Mouse (Mus musculus) forebrain, postnatal 0 days (tissue): ENCODE measurements around the gene Clasrp. TPM values are rescaled to one million over a fixed set of nuclear protein-coding genes. Genes with fewer than 3 reads are reported as not detected.
A peak's percentile ranks its signal among the peaks of the same experiment; 100 is the strongest.

ENCODE experiments used
- ATAC-seq: fragments of 200-750 bp; cut with Nextera tagmentation; 2 replicates; pipeline ENCODE4 v1.8.0; 2017; ENCODE audit warnings: mild to moderate bottlenecking, moderate library complexity
- DNase-seq: peaks from one replicate; pipeline ENCODE4 v3.0.0-alpha.2; 2015
- H3K27ac ChIP-seq: fragments of 300-500 bp; sonication (generic); 2 replicates; pipeline ENCODE4 v1.5.1; 2014; ENCODE audit warnings: low read depth, mild to moderate bottlenecking, antibody characterized with exemption, low read length, moderate library complexity, mixed read lengths
- H3K27me3 ChIP-seq: fragments of 300-500 bp; sonication (generic); 2 replicates; pipeline ENCODE4 v1.6.1; 2014; ENCODE audit warnings: mild to moderate bottlenecking, low read length, mixed read lengths; ENCODE audit not compliant: insufficient read depth
- H3K36me3 ChIP-seq: fragments of 300-500 bp; sonication (generic); 2 replicates; pipeline ENCODE4 v1.6.1; 2014; ENCODE audit warnings: mild to moderate bottlenecking, moderate library complexity; ENCODE audit not compliant: insufficient read depth
- H3K4me1 ChIP-seq: fragments of 300-500 bp; sonication (generic); 2 replicates; pipeline ENCODE4 v1.6.1; 2014; ENCODE audit warnings: antibody characterized with exemption; ENCODE audit not compliant: insufficient read depth
- H3K4me2 ChIP-seq: fragments of 300-500 bp; sonication (generic); 2 replicates; pipeline ENCODE4 v1.6.1; 2014; ENCODE audit warnings: low read depth, mild to moderate bottlenecking, moderate library complexity
- H3K4me3 ChIP-seq: fragments of 300-500 bp; sonication (generic); 2 replicates; pipeline ENCODE4 v1.5.1; 2014; ENCODE audit warnings: low read depth, low read length, mixed read lengths
- H3K9ac ChIP-seq: fragments of 300-500 bp; sonication (generic); 2 replicates; pipeline ENCODE4 v1.6.1; 2014; ENCODE audit warnings: mild to moderate bottlenecking
- H3K9me3 ChIP-seq: fragments of 300-500 bp; sonication (generic); 2 replicates; pipeline ENCODE4 v1.6.1; 2016; ENCODE audit warnings: low read length
- CTCF ChIP-seq: sonication (generic); IDR thresholded peaks from 2 replicates; pipeline ENCODE4 v1.5.1; 2016; ENCODE audit warnings: antibody characterized with exemption, control low read depth, low read depth
- WGBS: fragments of 180-500 bp; shearing (Covaris S2); extraction: QIAGEN DNeasy Blood & Tissue Kit; methylation state at CpG from one replicate; pipeline ENCODE4 v1.1.7; 2014; 5-methylcytosine and 5-hydroxymethylcytosine counted together
- polyA plus RNA-seq: library from polyadenylated mRNA; unstranded; fragments of >200 nt; fragmentation: Nextera tagmentation; extraction: Ambion mirVana; gene quantifications from 2 replicates; pipeline ENCODE4 v1.2.1, GENCODE M21; 2015
- total RNA-seq: library from RNA; depleted of rRNA; stranded (reverse); fragments of >200 nt; gene quantifications from 2 replicates; pipeline ENCODE4 v1.2.3, GENCODE M21; 2014

Gene Clasrp
- total and polyA plus RNA-seq, 2 experiments from 2014 or later, result 56.8 to 89.0 TPM

DNA sequence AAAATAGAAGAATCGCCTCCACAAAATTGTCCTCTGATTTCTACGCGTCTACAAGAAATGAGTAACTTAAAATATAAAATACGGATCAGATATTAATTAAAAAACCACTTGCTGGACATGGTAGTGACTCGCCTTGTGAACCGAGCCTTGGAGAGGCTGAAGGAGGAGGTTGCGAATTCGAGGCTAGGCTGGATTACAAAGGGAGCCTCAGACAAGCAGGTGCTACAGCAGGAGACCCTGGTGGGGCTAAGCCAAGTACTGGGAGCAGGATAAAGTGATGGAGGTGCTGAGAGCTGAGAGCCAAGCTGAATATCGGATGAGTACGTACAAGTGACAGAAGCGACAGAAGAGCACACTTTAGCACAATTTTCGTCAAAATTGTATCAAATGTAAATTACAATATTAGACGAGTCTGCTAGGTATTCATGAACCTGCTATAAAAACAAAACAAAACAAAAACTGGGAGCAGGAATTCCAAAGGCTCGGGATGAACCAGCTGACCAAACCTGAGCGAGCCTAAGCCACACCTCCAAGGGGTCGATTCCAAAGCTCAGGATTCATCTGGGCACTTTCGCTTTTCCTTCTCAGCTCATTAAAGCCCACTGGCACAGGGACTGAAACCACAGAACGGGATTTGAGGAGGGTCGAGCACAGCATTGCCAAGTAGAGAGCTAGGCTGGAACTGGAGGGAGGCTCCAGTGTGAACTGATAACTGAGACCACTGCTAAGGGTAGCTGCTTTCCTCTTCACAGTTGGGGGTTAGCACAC is 41.5 kb downstream of the Clasrp start, which contains the start of gene Ppp1r37:
TSS of gene Ppp1r37 (minus strand) at position 434 of the 768 bp plus-strand sequence.
- Histone ChIP-seq H3K9me3 (no peaks in the 10 kb centered on the region), H3K36me3 (peaks cover 17% of the 10 kb centered on the region), H3K27me3 (no peaks in the 10 kb centered on the region), H3K9ac (peak within 1 kb of the TSS; percentile 97), H3K27ac (peak within 1 kb of the TSS; percentile 99), H3K4me1 (peaks cover 26% of the 10 kb centered on the region; the same call in 1 of the 2 replicates), H3K4me2 (peak within 1 kb of the TSS; percentile 91), H3K4me3 (peak within 1 kb of the TSS; percentile 76)
- TF ChIP-seq CTCF, result no peak
- ATAC-seq (peak; percentile 33), DNase-seq (peak; percentile 58)
- 2% methylated on average over 19 of the region's 19 CpGs for WGBS

DNA sequence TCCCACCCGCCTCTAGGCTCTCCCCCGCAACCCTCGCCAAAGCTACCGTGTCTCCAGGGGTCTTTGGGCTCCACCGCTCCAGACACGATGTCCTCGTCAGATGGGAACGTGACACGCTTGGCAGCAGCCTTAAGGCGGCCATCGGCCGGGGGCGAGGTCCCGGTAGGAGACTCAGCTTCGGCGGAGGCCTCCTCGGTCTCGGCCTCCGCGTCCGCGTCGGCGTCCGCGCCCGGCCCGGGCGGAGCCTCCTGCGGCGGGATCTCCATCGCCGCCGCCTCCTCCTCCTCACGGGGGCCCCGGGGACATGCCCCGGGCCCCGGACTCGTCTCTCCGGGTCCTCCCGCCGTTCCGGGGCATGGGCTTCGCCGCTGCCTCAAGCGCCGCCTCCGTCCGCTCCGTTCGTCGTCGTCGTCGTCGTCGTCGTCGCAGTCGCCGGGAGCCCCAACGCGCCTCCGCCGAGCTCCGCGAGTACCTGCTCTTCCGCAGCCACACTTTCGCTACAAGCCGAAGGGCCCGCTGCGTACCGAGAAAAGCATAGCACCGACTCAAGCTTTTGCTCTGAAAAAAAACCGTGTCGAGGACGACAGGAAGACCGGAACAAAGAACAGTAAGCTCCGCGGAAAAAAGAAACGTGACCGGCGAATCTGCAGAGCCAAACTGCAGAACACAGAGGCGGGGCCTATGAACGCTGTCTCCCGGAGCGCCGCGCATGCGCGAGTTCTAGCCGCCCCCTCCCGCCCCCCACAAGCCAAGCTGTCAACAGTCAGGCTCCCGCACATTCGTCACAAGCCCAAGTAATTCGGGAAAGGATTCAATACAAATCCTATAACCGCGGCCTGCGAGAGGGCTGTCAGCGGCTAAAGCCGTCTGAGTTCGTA is 42.3 kb downstream of the Clasrp start:
- peak overlapping the region; percentile 97 for H3K9ac ChIP-seq
- under 1% methylated on average over 100 of the region's 102 CpGs for WGBS
- no peaks in the 10 kb centered on the region for H3K9me3 ChIP-seq
- peaks cover 17% of the 10 kb centered on the region for H3K36me3 ChIP-seq
- peak overlapping the region; percentile 76 for H3K4me3 ChIP-seq
- TF ChIP-seq CTCF, result no peak
- peaks cover 26% of the 10 kb centered on the region; the same call in 1 of the 2 replicates for H3K4me1 ChIP-seq
- H3K4me2 ChIP-seq, result peak overlapping the region; percentile 91
- H3K27ac ChIP-seq, result peak overlapping the region; percentile 99
- ATAC-seq, result peak; percentile 96
- peak; percentile 98 for DNase-seq
- H3K27me3 ChIP-seq, result no peaks in the 10 kb centered on the region

DNA sequence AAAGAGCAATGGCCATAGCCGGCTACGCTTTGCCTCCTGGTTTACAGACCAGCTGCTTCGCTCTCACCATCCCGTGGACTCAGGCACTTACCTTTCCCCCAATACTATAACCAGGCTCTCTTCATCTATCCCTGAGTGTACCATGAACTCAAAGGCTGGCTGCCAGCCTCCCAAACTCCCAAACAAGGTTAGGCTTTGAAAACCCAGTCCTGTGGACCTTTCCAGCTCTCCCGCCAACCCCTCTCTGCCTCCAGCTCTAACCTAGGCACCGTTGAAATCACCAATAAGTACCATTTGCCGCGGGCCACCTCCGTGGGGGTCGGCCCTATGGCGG is 42.9 kb downstream of the Clasrp start:
- DNase-seq (no peak), ATAC-seq (no peak)
- Histone ChIP-seq H3K4me3 (peak overlapping the region; percentile 76), H3K36me3 (peaks cover 13% of the 10 kb centered on the region), H3K27me3 (no peaks in the 10 kb centered on the region), H3K27ac (peak overlapping the region; percentile 99), H3K4me1 (peaks cover 26% of the 10 kb centered on the region; the same call in 1 of the 2 replicates), H3K9ac (peak overlapping the region; percentile 97), H3K4me2 (peak overlapping the region; percentile 91), H3K9me3 (no peaks in the 10 kb centered on the region)
- WGBS, result under 1% methylated on average over 11 of the region's 11 CpGs
- no peak for TF ChIP-seq CTCF

DNA sequence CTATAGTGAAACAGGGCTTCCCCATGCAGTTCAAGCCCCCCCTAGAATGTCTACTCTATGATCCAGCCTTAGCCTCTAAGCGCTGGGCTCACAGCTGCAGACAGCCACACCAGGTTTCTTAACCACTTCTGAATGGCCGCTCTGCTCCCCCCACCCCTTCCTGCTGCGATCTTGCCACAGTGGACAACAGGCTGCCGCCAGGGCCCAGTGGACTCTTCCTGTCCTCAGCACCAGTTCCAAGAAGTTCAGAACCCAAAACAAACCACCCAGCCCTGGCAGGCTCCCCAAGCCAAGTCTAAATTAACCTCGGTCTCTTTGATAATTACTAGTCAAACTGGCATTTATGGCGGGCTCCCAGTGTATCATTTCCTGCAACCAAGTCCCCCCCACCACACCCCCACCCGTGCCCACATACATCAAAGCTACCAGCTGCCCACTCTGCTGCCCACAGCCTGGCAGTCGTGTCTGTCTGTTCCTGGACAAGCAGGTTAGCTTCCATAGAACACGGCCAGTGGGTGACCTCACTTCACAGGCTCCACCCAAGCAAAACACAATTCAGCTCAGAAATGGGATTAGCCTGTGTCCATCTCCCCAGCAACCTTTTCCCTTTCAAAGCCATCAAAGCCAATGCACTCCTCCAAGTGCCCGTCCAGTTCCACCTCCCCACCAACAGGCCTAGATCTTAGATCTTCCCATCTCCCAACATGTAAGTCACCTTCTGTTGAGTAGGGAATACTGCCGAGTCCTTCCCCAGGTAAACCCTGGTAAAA is 43.6 kb downstream of the Clasrp start:
- Histone ChIP-seq H3K4me1 (peaks cover 26% of the 10 kb centered on the region; the same call in 1 of the 2 replicates), H3K4me3 (peak overlapping the region; percentile 76), H3K27me3 (no peaks in the 10 kb centered on the region), H3K9me3 (no peaks in the 10 kb centered on the region), H3K27ac (peak overlapping the region; percentile 99), H3K36me3 (peaks cover 13% of the 10 kb centered on the region), H3K9ac (peak overlapping the region; percentile 97), H3K4me2 (peak overlapping the region; percentile 91)
- no peak for TF ChIP-seq CTCF
- WGBS, result 14% methylated on average over 11 of the region's 11 CpGs
- DNase-seq (no peak), ATAC-seq (no peak)

DNA sequence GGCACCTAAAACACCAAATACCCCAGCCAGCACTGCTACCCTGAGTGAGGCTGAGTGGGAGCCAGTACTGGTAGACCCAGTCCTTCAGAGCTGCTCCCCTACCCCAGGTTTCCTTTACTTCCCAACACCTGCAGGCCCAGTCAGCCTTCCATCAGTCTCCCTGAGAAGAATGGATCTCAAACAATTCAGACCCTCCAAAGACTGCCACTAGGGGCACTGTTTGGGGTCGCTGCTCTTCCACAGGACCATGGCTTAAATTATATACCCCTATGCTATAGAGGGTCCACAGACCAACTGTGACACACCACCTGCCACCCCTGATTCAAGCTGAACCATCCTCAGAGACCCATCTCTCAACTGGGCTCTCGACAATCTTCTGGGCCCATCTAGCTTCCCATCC is 45.3 kb downstream of the Clasrp start:
- Histone ChIP-seq H3K4me1 (peaks cover 26% of the 10 kb centered on the region; the same call in 1 of the 2 replicates), H3K4me2 (0 out of 2 replicates have a peak overlapping the region, but pooled peaks have one; percentile 8), H3K9ac (no peak overlapping the region), H3K36me3 (no peaks in the 10 kb centered on the region; the same call in 1 of the 2 replicates), H3K27ac (no peak overlapping the region), H3K4me3 (no peak overlapping the region), H3K9me3 (no peaks in the 10 kb centered on the region), H3K27me3 (no peaks in the 10 kb centered on the region)
- WGBS, result 38% methylated on average over 2 of the region's 2 CpGs
- DNase-seq, result no peak
- no peak for ATAC-seq
- peak; percentile 62 for TF ChIP-seq CTCF
